Mouse (Mus musculus) intestine, embryonic 16.5 days (tissue): ENCODE results near the gene Olfr904. TPM values are rescaled to one million over a fixed set of nuclear protein-coding genes. Genes with fewer than 3 reads are reported as not detected.
"Not testable (repeated sequence)": the region's sequence is repeated elsewhere in the genome, so short reads cannot be mapped to it uniquely, and the experiment has no call there.

Experiments used
- ATAC-seq: fragments of 200-750 bp; cut with Nextera tagmentation; 2 replicates; pipeline ENCODE4 v1.8.0; 2017; ENCODE audit warnings: moderate TSS enrichment, moderate library complexity
- H3K27ac ChIP-seq: fragments of 300-500 bp; sonication (generic); 2 replicates; pipeline ENCODE4 v1.5.1; 2014; ENCODE audit warnings: mild to moderate bottlenecking, low read length
- H3K27me3 ChIP-seq: fragments of 300-500 bp; sonication (generic); replicated peaks from 2 replicates; pipeline ENCODE4 v1.6.1; 2014; ENCODE audit warnings: low read length, control low read depth, mixed read lengths; ENCODE audit not compliant: control insufficient read depth, insufficient read depth
- H3K36me3 ChIP-seq: fragments of 300-500 bp; sonication (generic); 2 replicates; pipeline ENCODE4 v1.6.1; 2014; ENCODE audit warnings: low read length, control low read depth; ENCODE audit not compliant: control insufficient read depth, insufficient read depth
- H3K4me1 ChIP-seq: fragments of 300-500 bp; sonication (generic); 2 replicates; pipeline ENCODE4 v1.6.1; 2014; ENCODE audit warnings: low read length, control low read depth, mixed read lengths; ENCODE audit not compliant: control insufficient read depth, insufficient read depth
- H3K4me2 ChIP-seq: fragments of 300-500 bp; sonication (generic); 2 replicates; pipeline ENCODE4 v1.6.1; 2014; ENCODE audit warnings: low read depth, low read length, control low read depth
- H3K4me3 ChIP-seq: fragments of 300-500 bp; sonication (generic); 2 replicates; pipeline ENCODE4 v1.5.1; 2014; ENCODE audit warnings: mild to moderate bottlenecking, low read length
- H3K9ac ChIP-seq: fragments of 300-500 bp; sonication (generic); 2 replicates; pipeline ENCODE4 v1.6.1; 2014; ENCODE audit warnings: low read depth, low read length
- H3K9me3 ChIP-seq: fragments of 300-500 bp; sonication (generic); 2 replicates; pipeline ENCODE4 v1.6.1; 2016; ENCODE audit warnings: low read length, control low read depth; ENCODE audit not compliant: control insufficient read depth
- WGBS: fragments of 180-500 bp; shearing (Covaris S2); extraction: QIAGEN DNeasy Blood & Tissue Kit; methylation state at CpG from one replicate; pipeline ENCODE4 v1.1.7; 2014; 5-methylcytosine and 5-hydroxymethylcytosine counted together
- polyA plus RNA-seq: library from polyadenylated mRNA; unstranded; fragments of >200 nt; fragmentation: Nextera tagmentation; extraction: Ambion mirVana; gene quantifications from 2 replicates; pipeline ENCODE4 v1.2.1, GENCODE M21; 2015

The Olfr904 gene
- polyA plus RNA-seq = not detected in 2 replicates

GRCm38 (mm10) chr9:38462844-38463243 lies at the start of gene Olfr904:
TSS of gene Olfr904 (plus strand) at chr9:38463144.
- H3K4me1 ChIP-seq = no peaks in the 10 kb centered on the region
- H3K9me3 ChIP-seq = no peaks in the 10 kb centered on the region
- ATAC-seq = no peak

DNA sequence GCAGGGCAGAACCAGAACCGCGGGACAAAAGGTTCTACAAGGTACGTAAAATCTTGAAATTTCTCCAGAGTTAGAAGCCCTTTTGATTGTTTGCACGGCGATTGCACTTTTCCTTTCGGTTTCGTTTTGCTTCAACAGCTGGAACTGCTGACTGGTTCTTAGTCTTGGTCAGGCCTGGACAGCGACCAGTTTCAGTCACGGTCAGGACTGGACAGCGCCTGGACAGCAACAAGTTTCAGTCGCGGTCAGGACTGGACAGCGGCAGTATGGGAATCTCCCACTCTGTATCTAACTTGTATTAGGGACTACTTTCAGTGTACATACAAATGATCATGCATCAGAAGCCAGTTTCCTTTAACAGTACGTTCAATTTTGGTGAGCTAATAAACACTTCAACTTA lies 49.4 kb upstream of the Olfr904 start:
- not testable (repeated sequence) for H3K9ac ChIP-seq, H3K4me3 ChIP-seq, H3K4me2 ChIP-seq, H3K36me3 ChIP-seq, H3K27me3 ChIP-seq, H3K9me3 ChIP-seq, H3K4me1 ChIP-seq, ATAC-seq, H3K27ac ChIP-seq
- WGBS = 85% methylated on average over 14 of the region's 14 CpGs

More at GRCm38 (mm10) chr9:38462844-38463243, at the start of gene Olfr904:
- no peak within 1 kb of the TSS for H3K4me2 ChIP-seq
- H3K27me3 ChIP-seq = no peaks in the 10 kb centered on the region
- no peak within 1 kb of the TSS for H3K27ac ChIP-seq
- H3K4me3 ChIP-seq = no peak within 1 kb of the TSS
- no peaks in the 10 kb centered on the region for H3K36me3 ChIP-seq
- no peak within 1 kb of the TSS for H3K9ac ChIP-seq

DNA sequence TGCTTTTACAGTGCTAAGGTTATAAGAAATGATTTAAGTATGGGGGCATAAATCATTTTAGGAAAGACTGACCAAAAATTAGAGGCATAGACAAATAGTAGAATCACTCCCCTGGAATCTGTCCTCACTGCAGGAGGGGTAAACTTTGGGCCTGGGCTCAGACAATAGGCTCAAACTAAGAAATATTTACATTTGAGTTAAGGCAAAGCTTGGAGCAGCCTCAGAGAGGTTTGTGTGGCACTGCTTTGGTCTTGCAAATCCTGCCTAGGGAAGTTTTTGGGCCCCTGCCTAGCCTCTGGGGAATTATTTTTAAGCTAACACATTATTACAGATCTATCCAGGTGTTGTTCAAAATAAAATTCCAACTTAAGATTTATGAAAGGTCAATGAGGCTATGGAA lies 39.1 kb upstream of the Olfr904 start:
- Histone ChIP-seq H3K4me1 (no peaks in the 10 kb centered on the region), H3K36me3 (no peaks in the 10 kb centered on the region), H3K9me3 (no peaks in the 10 kb centered on the region), H3K4me2 (no peak overlapping the region), H3K27me3 (no peaks in the 10 kb centered on the region), H3K9ac (no peak overlapping the region), H3K27ac (no peak overlapping the region), H3K4me3 (no peak overlapping the region)
- ATAC-seq = no peak

- no peak for ATAC-seq
- no peaks in the 10 kb centered on the region for H3K27me3 ChIP-seq
- H3K9ac ChIP-seq = no peak overlapping the region
- H3K4me1 ChIP-seq = no peaks in the 10 kb centered on the region
- H3K4me2 ChIP-seq = no peak overlapping the region
- 36% methylated on average over 1 of the region's 1 CpGs for WGBS
- no peaks in the 10 kb centered on the region for H3K36me3 ChIP-seq
- no peak overlapping the region for H3K4me3 ChIP-seq
- H3K9me3 ChIP-seq = no peaks in the 10 kb centered on the region
- no peak overlapping the region for H3K27ac ChIP-seq
Measured at GRCm38 (mm10) chr9:38427026-38427425, 35.9 kb upstream of the Olfr904 start.

DNA sequence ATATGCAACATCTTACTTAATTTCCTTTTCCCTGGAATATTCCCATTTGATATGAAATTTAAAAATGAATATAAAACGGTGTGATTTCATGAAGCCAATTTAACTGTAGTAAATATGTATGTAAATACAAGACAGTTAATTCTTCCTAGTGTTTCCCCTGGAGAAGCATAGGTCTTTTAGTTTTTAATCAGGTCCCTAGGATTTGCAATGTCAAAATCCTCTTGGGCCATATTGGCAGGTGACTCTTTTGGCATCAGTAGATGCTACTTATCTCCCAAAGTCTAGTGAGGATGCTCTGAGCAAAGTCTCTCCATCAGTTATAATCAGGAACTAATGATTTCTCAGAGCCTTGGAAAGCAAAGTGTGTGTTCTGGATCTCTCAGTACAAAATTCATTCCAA lies 33.8 kb upstream of the Olfr904 start, which contains the start of gene Olfr901:
Olfr901 (plus strand) TSS at position 301 of the 400 bp plus-strand sequence.
- no peaks in the 10 kb centered on the region for H3K9me3 ChIP-seq
- H3K9ac ChIP-seq = no peak within 1 kb of the TSS
- H3K27ac ChIP-seq = no peak within 1 kb of the TSS
- H3K4me1 ChIP-seq = no peaks in the 10 kb centered on the region
- no peak for ATAC-seq
- H3K4me2 ChIP-seq = no peak within 1 kb of the TSS
- no peak within 1 kb of the TSS for H3K4me3 ChIP-seq
- 87% methylated on average over 1 of the region's 1 CpGs for WGBS
- no peaks in the 10 kb centered on the region for H3K36me3 ChIP-seq
- H3K27me3 ChIP-seq = no peaks in the 10 kb centered on the region

DNA sequence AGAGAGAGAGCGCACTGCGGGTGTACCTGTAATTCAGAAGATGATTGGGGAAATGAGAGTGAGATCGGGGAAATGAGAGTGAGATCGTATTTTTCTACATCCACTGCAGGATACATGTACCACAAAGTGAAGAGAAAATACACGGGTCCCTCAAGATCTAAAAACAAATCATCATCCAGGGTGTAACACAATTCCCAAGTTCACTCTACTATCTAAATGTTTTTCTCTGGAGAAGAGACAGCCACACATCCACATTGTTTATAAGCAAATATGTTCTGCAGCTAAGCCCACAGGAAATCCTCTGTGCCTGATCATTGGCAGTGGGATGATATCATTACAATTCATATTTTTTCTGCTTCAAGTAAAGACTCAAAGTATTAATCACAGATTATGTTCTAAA lies 15.6 kb upstream of the Olfr904 start, which contains the start of gene Olfr902:
Olfr902 (plus strand) TSS at position 301 of the 400 bp plus-strand sequence.
- 86% methylated on average over 5 of the region's 5 CpGs for WGBS
- Histone ChIP-seq H3K4me3 (no peak within 1 kb of the TSS), H3K9ac (no peak within 1 kb of the TSS), H3K36me3 (no peaks in the 10 kb centered on the region), H3K27me3 (no peaks in the 10 kb centered on the region), H3K4me2 (no peak within 1 kb of the TSS), H3K4me1 (no peaks in the 10 kb centered on the region), H3K27ac (no peak within 1 kb of the TSS), H3K9me3 (no peaks in the 10 kb centered on the region)
- no peak for ATAC-seq

GRCm38 (mm10) chr9:38470807-38471206 lies 7.9 kb downstream of the Olfr904 start, which contains the start of gene Olfr905:
TSS of gene Olfr905 (plus strand) at chr9:38471107.
- no peaks in the 10 kb centered on the region for H3K9me3 ChIP-seq
- no peak within 1 kb of the TSS for H3K27ac ChIP-seq
- H3K9ac ChIP-seq = no peak within 1 kb of the TSS
- H3K4me1 ChIP-seq = no peaks in the 10 kb centered on the region
- H3K27me3 ChIP-seq = no peaks in the 10 kb centered on the region
- no peak for ATAC-seq
- H3K36me3 ChIP-seq = no peaks in the 10 kb centered on the region
- no peak within 1 kb of the TSS for H3K4me2 ChIP-seq
- H3K4me3 ChIP-seq = no peak within 1 kb of the TSS

- Histone ChIP-seq H3K9ac (no peak within 1 kb of the TSS), H3K9me3 (no peaks in the 10 kb centered on the region), H3K27ac (no peak within 1 kb of the TSS), H3K27me3 (no peaks in the 10 kb centered on the region), H3K36me3 (no peaks in the 10 kb centered on the region), H3K4me1 (no peaks in the 10 kb centered on the region), H3K4me2 (no peak within 1 kb of the TSS), H3K4me3 (no peak within 1 kb of the TSS)
- ATAC-seq = no peak
- 78% methylated on average over 3 of the region's 3 CpGs for WGBS
Measured at GRCm38 (mm10) chr9:38486785-38487184, 23.8 kb downstream of the Olfr904 start, which contains the start of gene Olfr906. TSS of gene Olfr906 (plus strand) at chr9:38487085.

DNA sequence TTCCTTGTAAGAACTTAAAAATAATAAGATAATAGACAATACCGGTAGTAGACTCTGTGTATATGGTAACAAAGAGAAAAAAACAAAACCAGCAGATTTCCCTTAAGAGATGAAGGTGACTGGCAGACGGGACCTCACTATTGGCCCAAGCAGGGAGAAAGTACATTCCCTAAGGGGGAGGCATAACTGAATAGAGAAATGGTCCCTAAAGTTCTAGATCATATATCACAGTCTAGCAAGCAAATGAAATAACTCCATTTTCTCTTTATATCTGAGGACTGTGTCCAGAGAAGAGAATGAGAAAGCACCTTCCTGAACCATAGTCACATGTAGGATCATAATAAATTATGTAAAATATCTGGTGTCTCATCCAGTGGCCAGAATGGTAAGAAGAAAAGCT lies 32.6 kb downstream of the Olfr904 start, which contains the start of gene Olfr907:
Olfr907 (plus strand) TSS at position 301 of the 400 bp plus-strand sequence.
- no peaks in the 10 kb centered on the region for H3K9me3 ChIP-seq
- WGBS = 80% methylated on average over 2 of the region's 2 CpGs
- no peaks in the 10 kb centered on the region for H3K36me3 ChIP-seq
- H3K27ac ChIP-seq = no peak within 1 kb of the TSS
- no peak within 1 kb of the TSS for H3K4me2 ChIP-seq
- ATAC-seq = no peak
- no peaks in the 10 kb centered on the region for H3K27me3 ChIP-seq
- no peak within 1 kb of the TSS for H3K4me3 ChIP-seq
- no peaks in the 10 kb centered on the region for H3K4me1 ChIP-seq
- H3K9ac ChIP-seq = no peak within 1 kb of the TSS

DNA sequence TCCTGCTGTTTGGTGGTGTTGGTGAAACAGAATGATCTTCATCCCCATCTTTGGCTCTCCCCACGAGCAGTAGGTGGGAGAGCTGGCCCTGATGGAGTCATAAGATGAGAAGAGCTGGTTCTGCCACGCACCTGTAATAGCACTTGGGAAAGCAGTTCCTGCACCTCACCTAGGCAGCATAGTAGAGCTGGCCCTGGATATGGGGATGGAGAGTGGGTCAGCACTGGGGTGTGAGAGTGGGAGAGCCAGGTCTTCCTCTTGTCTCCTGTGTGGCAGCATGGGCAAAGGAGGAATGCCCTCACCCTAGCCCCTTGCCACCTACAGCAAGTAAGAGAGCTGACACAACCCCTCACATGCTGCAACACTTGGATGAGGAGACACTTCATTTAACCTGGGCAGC lies 49.4 kb downstream of the Olfr904 start:
- Histone ChIP-seq H3K4me3 (no peak overlapping the region), H3K27me3 (no peaks in the 10 kb centered on the region), H3K4me2 (no peak overlapping the region), H3K4me1 (no peaks in the 10 kb centered on the region), H3K9ac (no peak overlapping the region), H3K9me3 (no peaks in the 10 kb centered on the region), H3K27ac (no peak overlapping the region), H3K36me3 (no peaks in the 10 kb centered on the region)
- ATAC-seq = no peak
- 83% methylated on average over 2 of the region's 2 CpGs for WGBS
